Mouse (Mus musculus): ENCODE results near the gene Mum1.
"Not testable (repeated sequence)": the region's sequence is repeated elsewhere in the genome, so short reads cannot be mapped to it uniquely, and the experiment has no call there.

Mum1 gene

GRCm38 (mm10) chr10:80208248-80208647, 18.0 kb upstream of the Mum1 start:
- no peak for DNase-seq (ENCODE audit: low spot score in 2 of 2)

GRCm38 (mm10) chr10:80208841-80209371, 17.3 kb upstream of the Mum1 start:
- DNase-seq (ENCODE audit: low spot score in 2 of 2): peak; percentile 69

- not testable (repeated sequence) for DNase-seq (ENCODE audit: low spot score in 2 of 2)
Observed at GRCm38 (mm10) chr10:80211547-80212103, 14.6 kb upstream of the Mum1 start.

GRCm38 (mm10) chr10:80215048-80215772, 11.0 kb upstream of the Mum1 start:
- no peak for DNase-seq (ENCODE audit: low spot score in 2 of 2)

- no peak for DNase-seq (ENCODE audit: low spot score in 2 of 2)
Observed at GRCm38 (mm10) chr10:80220676-80221075, 5.6 kb upstream of the Mum1 start.

GRCm38 (mm10) chr10:80223137-80223536, 3.1 kb upstream of the Mum1 start:
- not testable (repeated sequence) for DNase-seq (ENCODE audit: low spot score in 2 of 2)

GRCm38 (mm10) chr10:80226071-80226415, 191 bp upstream of the Mum1 start:
- DNase-seq (ENCODE audit: low spot score in 2 of 2): no peak

GRCm38 (mm10) chr10:80227166-80227539, 919 bp downstream of the Mum1 start:
- peak in 1 of 2 experiments; percentile 44 for DNase-seq (ENCODE audit: low spot score in 2 of 2)

- peak; percentile 56 for DNase-seq (ENCODE audit: low spot score in 2 of 2)
Observed at GRCm38 (mm10) chr10:80227877-80228775, 1.9 kb downstream of the Mum1 start.

GRCm38 (mm10) chr10:80236145-80236825, 10.1 kb downstream of the Mum1 start:
- DNase-seq (ENCODE audit: low spot score in 2 of 2): no peak

GRCm38 (mm10) chr10:80237020-80237419, 10.8 kb downstream of the Mum1 start:
- DNase-seq (ENCODE audit: low spot score in 2 of 2): no peak

GRCm38 (mm10) chr10:80238306-80238705, 12.1 kb downstream of the Mum1 start:
- no peak for DNase-seq (ENCODE audit: low spot score in 2 of 2)

- no peak for DNase-seq (ENCODE audit: low spot score in 2 of 2)
Observed at GRCm38 (mm10) chr10:80239791-80240190, 13.6 kb downstream of the Mum1 start.

- no peak for DNase-seq (ENCODE audit: low spot score in 2 of 2)
Observed at GRCm38 (mm10) chr10:80242088-80242487, 15.9 kb downstream of the Mum1 start.

GRCm38 (mm10) chr10:80242607-80243006, 16.4 kb downstream of the Mum1 start:
- DNase-seq (ENCODE audit: low spot score in 2 of 2): no peak

- peak; percentile 54 to 71 for DNase-seq (ENCODE audit: low spot score in 2 of 2)
Observed at GRCm38 (mm10) chr10:80244791-80245399, 18.7 kb downstream of the Mum1 start.

- peak; percentile 85 to 89 for DNase-seq (ENCODE audit: low spot score in 2 of 2)
Observed at GRCm38 (mm10) chr10:80245600-80245999, 19.4 kb downstream of the Mum1 start.

- DNase-seq (ENCODE audit: low spot score in 2 of 2): peak; percentile 65 to 75
Observed at GRCm38 (mm10) chr10:80247849-80248248, 21.6 kb downstream of the Mum1 start.

GRCm38 (mm10) chr10:80248437-80248836, 22.2 kb downstream of the Mum1 start:
- not testable (repeated sequence) for DNase-seq (ENCODE audit: low spot score in 2 of 2)

GRCm38 (mm10) chr10:80248971-80249640, 22.9 kb downstream of the Mum1 start, which contains the start of gene Ndufs7:
Gene Ndufs7, plus strand, starts transcription at chr10:80249121.
- DNase-seq (ENCODE audit: low spot score in 2 of 2): peak; percentile 94 to 95

- no peak for DNase-seq (ENCODE audit: low spot score in 2 of 2)
Observed at GRCm38 (mm10) chr10:80250059-80250458, 23.8 kb downstream of the Mum1 start.

Measured in right cerebral cortex, postnatal 10 days (tissue).